Mouse (Mus musculus): ENCODE measurements around the gene Dync1h1. TPM values are rescaled to one million over a fixed set of nuclear protein-coding genes. Genes with fewer than 3 reads are reported as not detected.

The Dync1h1 gene
- polyA plus RNA-seq, 1 experiment = 363 TPM

DNA sequence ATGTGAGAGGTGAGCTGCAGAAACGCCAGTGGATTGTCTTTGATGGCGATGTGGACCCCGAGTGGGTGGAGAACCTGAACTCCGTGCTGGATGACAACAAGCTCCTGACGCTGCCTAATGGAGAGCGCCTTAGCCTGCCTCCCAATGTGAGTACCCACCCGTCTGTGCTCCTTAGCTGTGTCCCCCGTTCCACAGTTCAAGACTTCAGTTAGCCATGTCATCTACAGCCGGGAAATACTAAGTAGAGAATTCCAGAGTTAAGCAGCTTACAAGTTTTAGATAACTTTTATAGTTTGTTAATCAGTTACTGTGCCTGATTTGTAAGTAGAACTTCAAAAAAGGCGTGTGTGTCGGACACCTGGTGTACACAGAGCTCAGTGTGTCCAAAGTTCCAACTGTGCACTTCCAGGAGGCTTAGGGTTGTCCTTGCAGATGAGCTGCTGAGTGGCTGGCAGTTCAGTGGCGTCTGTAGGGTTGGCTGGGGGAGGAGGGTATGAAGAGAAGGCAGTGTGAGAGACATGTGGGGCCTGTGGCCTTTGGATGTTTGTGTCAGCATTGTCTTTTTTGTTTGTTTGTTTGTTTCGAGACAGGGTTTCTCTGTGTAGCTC, 36.4 kb downstream of the Dync1h1 start:
- WGBS = 48% methylated on average over 13 of the region's 13 CpGs
- no peak overlapping the region for H3K4me3 ChIP-seq (ENCODE audit: low read depth, low read length)
- H3K4me1 ChIP-seq (ENCODE audit: control insufficient read depth, insufficient read depth, insufficient read length, low read length) = no peaks in the 10 kb centered on the region
- H3K36me3 ChIP-seq (ENCODE audit: control insufficient read depth, insufficient read depth, low read length) = peaks cover 93% of the 10 kb centered on the region
- no peak overlapping the region for H3K27ac ChIP-seq (ENCODE audit: insufficient read depth, low read depth, low read length)
- H3K27me3 ChIP-seq (ENCODE audit: control insufficient read depth, insufficient read depth, low read length) = no peaks in the 10 kb centered on the region
- TF ChIP-seq POLR2A (IDR thresholded peaks at IDR 0.05; ENCODE audit: low read depth, low read length) (no peak), CTCF (IDR thresholded peaks at IDR 0.05; ENCODE audit: extremely low read depth, insufficient read length, insufficient replicate concordance, low read depth, low read length) (no peak)

DNA sequence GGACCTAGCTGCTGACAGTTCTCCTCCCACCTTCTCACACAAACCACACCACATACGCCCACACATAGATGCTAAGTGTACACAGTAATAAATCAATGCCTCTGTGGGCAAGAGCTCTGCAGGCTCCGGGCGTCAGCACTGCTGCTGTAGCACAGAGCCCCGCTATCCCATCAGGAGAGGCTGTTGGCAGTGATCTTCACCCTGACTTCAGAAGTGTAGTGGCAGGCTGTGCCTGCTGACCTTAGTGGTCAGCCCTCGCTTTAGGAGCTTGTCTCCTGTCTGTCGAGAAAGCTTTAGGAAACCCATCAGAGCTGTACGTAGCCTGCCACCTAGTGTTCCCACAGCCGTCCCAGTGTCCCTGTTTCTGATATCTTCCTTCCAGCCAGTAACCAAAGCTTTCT, 49.0 kb downstream of the Dync1h1 start:
- Histone ChIP-seq H3K27me3 (ENCODE audit: control insufficient read depth, insufficient read depth, low read length) (no peaks in the 10 kb centered on the region), H3K36me3 (ENCODE audit: control insufficient read depth, insufficient read depth, low read length) (peaks cover 87% of the 10 kb centered on the region), H3K4me3 (ENCODE audit: low read depth, low read length) (no peak overlapping the region), H3K4me1 (ENCODE audit: control insufficient read depth, insufficient read depth, insufficient read length, low read length) (no peaks in the 10 kb centered on the region), H3K27ac (ENCODE audit: insufficient read depth, low read depth, low read length) (no peak overlapping the region)
- no peak for TF ChIP-seq POLR2A (IDR thresholded peaks at IDR 0.05; ENCODE audit: low read depth, low read length)
- no peak for TF ChIP-seq CTCF (IDR thresholded peaks at IDR 0.05; ENCODE audit: extremely low read depth, insufficient read length, insufficient replicate concordance, low read depth, low read length)
- 82% methylated on average over 8 of the region's 8 CpGs for WGBS

DNA sequence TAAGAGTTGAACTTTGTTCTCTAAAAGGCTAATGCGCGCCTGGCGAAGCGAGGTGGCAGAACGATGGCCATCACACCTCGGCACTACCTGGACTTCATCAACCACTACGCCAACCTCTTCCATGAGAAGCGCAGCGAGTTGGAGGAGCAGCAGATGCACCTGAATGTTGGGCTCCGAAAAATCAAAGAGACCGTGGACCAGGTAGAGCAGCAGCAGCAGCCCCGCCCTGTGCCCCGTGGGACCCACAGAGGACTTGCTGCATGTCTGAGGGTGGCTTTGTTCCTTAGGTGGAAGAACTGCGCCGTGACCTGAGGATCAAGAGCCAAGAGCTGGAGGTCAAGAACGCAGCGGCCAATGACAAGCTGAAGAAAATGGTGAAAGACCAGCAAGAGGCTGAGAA, 50.2 kb downstream of the Dync1h1 start:
- WGBS = 95% methylated on average over 17 of the region's 17 CpGs
- Histone ChIP-seq H3K36me3 (ENCODE audit: control insufficient read depth, insufficient read depth, low read length) (peaks cover 91% of the 10 kb centered on the region), H3K27me3 (ENCODE audit: control insufficient read depth, insufficient read depth, low read length) (no peaks in the 10 kb centered on the region), H3K27ac (ENCODE audit: insufficient read depth, low read depth, low read length) (no peak overlapping the region), H3K4me3 (ENCODE audit: low read depth, low read length) (no peak overlapping the region), H3K4me1 (ENCODE audit: control insufficient read depth, insufficient read depth, insufficient read length, low read length) (no peaks in the 10 kb centered on the region)
- no peak for TF ChIP-seq POLR2A (IDR thresholded peaks at IDR 0.05; ENCODE audit: low read depth, low read length)
- TF ChIP-seq CTCF (IDR thresholded peaks at IDR 0.05; ENCODE audit: extremely low read depth, insufficient read length, insufficient replicate concordance, low read depth, low read length) = no peak

DNA sequence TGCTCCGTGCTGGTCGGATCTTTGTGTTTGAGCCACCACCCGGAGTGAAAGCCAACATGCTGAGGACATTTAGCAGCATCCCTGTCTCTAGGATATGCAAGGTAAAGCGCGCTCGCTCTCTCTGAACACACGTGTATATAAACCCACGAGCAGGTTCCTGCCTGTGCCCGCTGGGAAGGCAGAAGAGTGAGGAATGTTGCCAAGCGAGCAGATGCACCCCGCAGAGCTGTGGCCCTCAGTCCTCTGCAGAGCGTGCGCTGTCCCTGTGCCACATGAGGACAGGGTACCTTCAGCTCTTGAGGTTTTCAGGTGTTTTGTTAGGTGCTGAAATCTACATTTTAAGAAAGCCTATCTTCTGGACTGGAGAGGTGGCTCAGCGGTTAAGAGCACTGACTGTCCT, 60.5 kb downstream of the Dync1h1 start:
- TF ChIP-seq CTCF (IDR thresholded peaks at IDR 0.05; ENCODE audit: extremely low read depth, insufficient read length, insufficient replicate concordance, low read depth, low read length) (no peak), POLR2A (IDR thresholded peaks at IDR 0.05; ENCODE audit: low read depth, low read length) (no peak)
- H3K4me3 ChIP-seq (ENCODE audit: low read depth, low read length) = no peak overlapping the region
- H3K36me3 ChIP-seq (ENCODE audit: control insufficient read depth, insufficient read depth, low read length) = peaks cover 95% of the 10 kb centered on the region
- H3K27ac ChIP-seq (ENCODE audit: insufficient read depth, low read depth, low read length) = no peak overlapping the region
- 96% methylated on average over 14 of the region's 14 CpGs for WGBS
- no peaks in the 10 kb centered on the region for H3K27me3 ChIP-seq (ENCODE audit: control insufficient read depth, insufficient read depth, low read length)
- H3K4me1 ChIP-seq (ENCODE audit: control insufficient read depth, insufficient read depth, insufficient read length, low read length) = no peaks in the 10 kb centered on the region

DNA sequence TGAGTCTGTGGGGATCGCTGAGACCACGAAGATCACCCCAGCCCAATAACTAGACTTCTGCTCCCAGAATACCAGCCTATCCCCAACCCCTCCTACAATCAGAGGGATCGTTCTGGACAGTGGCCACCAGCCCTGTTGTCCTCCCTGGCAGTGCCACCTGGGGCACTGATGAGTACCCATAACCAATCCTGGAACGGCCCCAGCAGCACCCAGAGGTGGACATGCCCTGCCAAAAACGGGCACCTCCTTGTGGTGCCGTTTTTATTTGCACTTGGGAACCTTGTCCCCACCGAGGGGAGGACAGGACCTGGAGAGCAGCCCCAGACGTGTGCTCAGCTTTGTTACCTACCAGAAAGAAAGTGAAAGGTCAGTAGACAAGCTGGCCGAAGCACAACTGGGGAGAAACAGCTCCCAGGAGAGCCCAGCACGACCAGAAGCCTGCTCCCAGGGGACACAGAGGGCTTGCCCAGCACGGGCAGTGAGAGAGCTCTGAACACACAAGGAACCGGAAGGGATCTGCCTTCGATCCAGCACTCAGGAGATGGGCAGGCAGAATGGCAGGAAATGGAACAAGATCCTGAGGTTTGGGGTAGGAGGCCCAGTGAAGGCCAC, 66.3 kb downstream of the Dync1h1 start:
- 76% methylated on average over 13 of the region's 13 CpGs for WGBS
- Histone ChIP-seq H3K36me3 (ENCODE audit: control insufficient read depth, insufficient read depth, low read length) (peaks cover 60% of the 10 kb centered on the region), H3K4me1 (ENCODE audit: control insufficient read depth, insufficient read depth, insufficient read length, low read length) (no peaks in the 10 kb centered on the region), H3K27ac (ENCODE audit: insufficient read depth, low read depth, low read length) (no peak overlapping the region), H3K4me3 (ENCODE audit: low read depth, low read length) (no peak overlapping the region), H3K27me3 (ENCODE audit: control insufficient read depth, insufficient read depth, low read length) (no peaks in the 10 kb centered on the region)
- TF ChIP-seq POLR2A (IDR thresholded peaks at IDR 0.05; ENCODE audit: low read depth, low read length) (no peak), CTCF (IDR thresholded peaks at IDR 0.05; ENCODE audit: extremely low read depth, insufficient read length, insufficient replicate concordance, low read depth, low read length) (no peak)

DNA sequence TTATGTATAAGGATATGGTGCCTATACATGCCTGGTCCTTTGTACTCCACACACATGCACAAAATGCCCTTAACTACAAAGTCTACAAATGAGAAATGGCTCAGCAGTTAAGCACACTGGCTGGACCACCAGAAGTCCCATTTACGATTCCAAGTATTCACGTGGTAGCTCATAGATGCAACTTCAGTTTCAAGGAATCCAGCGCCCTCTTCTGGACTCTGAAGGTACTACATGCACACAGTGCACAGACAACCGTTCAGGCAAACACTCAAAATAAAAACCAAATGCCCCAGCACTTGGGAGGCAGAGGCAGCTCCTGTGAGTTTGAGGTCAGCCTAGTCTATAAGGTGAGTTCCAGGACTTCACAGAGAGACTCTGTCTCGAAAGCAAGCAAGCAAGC, 73.0 kb downstream of the Dync1h1 start:
- Histone ChIP-seq H3K36me3 (ENCODE audit: control insufficient read depth, insufficient read depth, low read length) (0 out of 2 replicates have a peak, but pooled peaks cover 2% of the 10 kb centered on the region), H3K4me3 (ENCODE audit: low read depth, low read length) (no peak overlapping the region), H3K27ac (ENCODE audit: insufficient read depth, low read depth, low read length) (no peak overlapping the region), H3K4me1 (ENCODE audit: control insufficient read depth, insufficient read depth, insufficient read length, low read length) (no peaks in the 10 kb centered on the region), H3K27me3 (ENCODE audit: control insufficient read depth, insufficient read depth, low read length) (no peaks in the 10 kb centered on the region)
- TF ChIP-seq CTCF (IDR thresholded peaks at IDR 0.05; ENCODE audit: extremely low read depth, insufficient read length, insufficient replicate concordance, low read depth, low read length) (peak; percentile 23; the same call in 1 of the 2 replicates), POLR2A (IDR thresholded peaks at IDR 0.05; ENCODE audit: low read depth, low read length) (no peak)
- 56% methylated on average over 5 of the region's 5 CpGs for WGBS

DNA sequence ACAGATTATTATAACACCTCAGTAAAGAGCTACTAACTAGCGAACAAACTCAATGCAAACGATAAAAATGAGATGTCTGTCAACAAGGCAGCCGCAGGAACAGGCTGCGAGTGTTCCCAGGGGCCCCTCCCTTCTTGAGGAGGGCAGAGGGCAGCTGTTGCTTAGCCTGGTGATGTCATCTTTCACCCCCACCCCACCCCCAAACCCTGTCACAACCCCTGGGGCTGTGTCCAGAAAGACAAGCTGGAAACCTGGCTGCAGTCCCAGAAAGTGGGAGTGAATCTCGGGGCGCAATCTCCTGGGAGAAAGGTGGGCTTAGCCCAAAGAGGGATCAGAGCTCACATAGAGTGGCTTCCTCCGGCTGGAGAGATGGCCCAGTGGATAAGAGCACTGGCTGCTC, 79.9 kb downstream of the Dync1h1 start:
- Histone ChIP-seq H3K4me3 (ENCODE audit: low read depth, low read length) (no peak overlapping the region), H3K27me3 (ENCODE audit: control insufficient read depth, insufficient read depth, low read length) (no peaks in the 10 kb centered on the region), H3K4me1 (ENCODE audit: control insufficient read depth, insufficient read depth, insufficient read length, low read length) (no peaks in the 10 kb centered on the region), H3K36me3 (ENCODE audit: control insufficient read depth, insufficient read depth, low read length) (no peaks in the 10 kb centered on the region), H3K27ac (ENCODE audit: insufficient read depth, low read depth, low read length) (no peak overlapping the region)
- WGBS = 12% methylated on average over 7 of the region's 7 CpGs
- TF ChIP-seq POLR2A (IDR thresholded peaks at IDR 0.05; ENCODE audit: low read depth, low read length) (no peak), CTCF (IDR thresholded peaks at IDR 0.05; ENCODE audit: extremely low read depth, insufficient read length, insufficient replicate concordance, low read depth, low read length) (no peak)
